ENCODE assay signal across 11 mouse cellular contexts in the genomic region with DNA sequence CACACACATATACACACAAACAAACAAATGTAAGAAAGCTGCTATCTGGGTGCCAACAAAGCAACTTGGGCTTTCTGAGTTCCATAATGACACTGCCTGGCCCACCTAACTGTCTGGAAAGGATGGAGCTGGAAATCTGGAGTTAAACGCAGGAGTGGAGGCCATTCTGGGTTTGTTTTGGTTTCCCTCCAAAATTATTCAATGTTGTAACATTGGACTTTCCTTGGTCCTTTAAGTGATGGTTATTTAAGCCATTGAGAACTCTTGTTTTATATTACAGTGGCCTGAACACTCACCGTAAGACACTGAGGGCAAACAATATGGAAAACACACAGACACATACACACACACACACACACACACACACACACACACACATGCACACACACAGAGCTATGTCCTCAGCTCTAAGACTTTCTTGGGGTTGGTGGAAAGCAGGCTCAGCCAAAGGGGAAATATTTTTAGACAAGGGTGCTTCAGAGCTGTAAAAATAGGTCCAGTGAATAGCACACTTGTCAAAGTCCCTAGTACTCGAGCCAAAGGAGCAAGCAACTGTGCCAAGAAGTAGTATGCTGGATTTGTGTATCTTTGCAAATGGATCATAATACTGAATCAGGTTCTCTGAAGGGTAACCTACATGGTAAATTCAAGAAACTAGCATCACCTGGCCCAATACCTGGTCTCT. TPM values are rescaled to one million over a fixed set of nuclear protein-coding genes. Genes with fewer than 3 reads are reported as not detected.
A peak's percentile ranks its signal among the peaks of the same experiment; 100 is the strongest.
DNase-seq lines count a peak whose midpoint lies in the region.
"Had no signal": no experiment of that assay in that cellular context is flagged by ENCODE, and none has a peak within 500 bp of the region (broad histone marks: within the 10 kb centered on the region; RNA-seq: fewer than 3 reads in every experiment).

No protein-coding gene starts in this region.

- DNase-seq in kidney, postnatal 36 days = peak; percentile 48 to 49
- no peak for DNase-seq in kidney, postnatal 4 days
- DNase-seq in heart, adult 8-10 months (ENCODE audit: low spot score) = peak; percentile 58
- peak; percentile 41 for DNase-seq in heart, postnatal 4 days
- peak; percentile 13 to 36 for DNase-seq in lung, postnatal 4 days
- no peak for DNase-seq in thymus, postnatal 4 days
- no peak for DNase-seq in spleen, postnatal 10 days (ENCODE audit: low spot score in 2 of 2)
- DNase-seq: cerebellum, adult 9-10 months; kidney, postnatal 14 days; layer of hippocampus, postnatal 36 days; right cerebral cortex, postnatal 25 days had no signal

RNA-seq across cellular contexts. Expression of a gene that starts 5.4 kb away (rescaled TPM):
- total RNA-seq in heart, adult 8-10 months (2022) = 100 to 1,000 TPM; 729 to 925 (median 854) TPM
- total RNA-seq in heart, postnatal 4 days (2021) = 100 to 1,000 TPM; 416 to 432 TPM

RNA-seq across cellular contexts. Expression of a gene that starts 36.5 kb away (rescaled TPM):
- total RNA-seq in heart, adult 8-10 months (2022) = 10 to 100 TPM; 33.6 to 39.7 (median 37.5) TPM
- total RNA-seq in heart, postnatal 4 days (2021) = 10 to 100 TPM; 23.9 to 25.0 TPM

Comparison
In these comparisons a context has a peak if more than half of its experiments do, and no peak if none do; other contexts are left out.
1. DNase-seq: peak in kidney, postnatal 36 days (2 of 2), heart, adult 8-10 months (single experiment), heart, postnatal 4 days (single experiment) and lung, postnatal 4 days (2 of 2); none in kidney, postnatal 4 days (0 of 2), thymus, postnatal 4 days (single experiment) and spleen, postnatal 10 days (0 of 2).